Mouse (Mus musculus): ENCODE data around the gene Mettl8. TPM values are rescaled to one million over a fixed set of nuclear protein-coding genes. Genes with fewer than 3 reads are reported as not detected.

The Mettl8 gene
- total and polyA plus RNA-seq, 3 experiments = 25.5 to 43.4 (median 40.8) TPM

- DNase-seq (ENCODE audit: low spot score) = no peak
- Histone ChIP-seq H3K36me3 (replicated peaks) (peaks cover 63% of the 10 kb centered on the region), H3K9me3 (replicated peaks) (no peaks in the 10 kb centered on the region), H3K4me3 (ENCODE audit: low read depth, low read length) (no peak overlapping the region), H3K4me1 (ENCODE audit: insufficient read depth, low read depth, low read length) (peaks cover 15% of the 10 kb centered on the region; the same call in 1 of the 2 replicates), H3K27me3 (ENCODE audit: insufficient read depth, low read length) (no peaks in the 10 kb centered on the region)
- ATAC-seq (ENCODE audit: extremely low read depth, insufficient number of reproducible peaks, low FRiP score, poor library complexity, severe bottlenecking) = no peak
- TF ChIP-seq POLR2AphosphoS5 (IDR thresholded peaks at IDR 0.05; ENCODE audit: insufficient replicate concordance, low read depth, low read length) (no peak), TAL1 (conservative IDR thresholded peaks at IDR 0.05; ENCODE audit: low read depth, low read length) (no peak), GATA2 (IDR thresholded peaks at IDR 0.05; ENCODE audit: borderline replicate concordance, low read depth, low read length) (no peak), CTCF (IDR thresholded peaks at IDR 0.05; ENCODE audit: low read depth, low read length) (no peak), GATA1 (IDR thresholded peaks at IDR 0.05; ENCODE audit: borderline replicate concordance, low read length) (no peak)
These were observed 24.7 kb downstream of the Mettl8 start for GRCm38 (mm10) chr2:71030663-71031062.

- Histone ChIP-seq H3K4me1 (ENCODE audit: insufficient read depth, low read depth, low read length) (peaks cover 15% of the 10 kb centered on the region; the same call in 1 of the 2 replicates), H3K4me3 (ENCODE audit: low read depth, low read length) (no peak overlapping the region), H3K36me3 (replicated peaks) (peaks cover 54% of the 10 kb centered on the region), H3K27me3 (ENCODE audit: insufficient read depth, low read length) (no peaks in the 10 kb centered on the region), H3K9me3 (replicated peaks) (no peaks in the 10 kb centered on the region)
- DNase-seq (ENCODE audit: low spot score) (no peak), ATAC-seq (ENCODE audit: extremely low read depth, insufficient number of reproducible peaks, low FRiP score, poor library complexity, severe bottlenecking) (no peak)
- TF ChIP-seq GATA2 (IDR thresholded peaks at IDR 0.05; ENCODE audit: borderline replicate concordance, low read depth, low read length) (no peak), POLR2AphosphoS5 (IDR thresholded peaks at IDR 0.05; ENCODE audit: insufficient replicate concordance, low read depth, low read length) (no peak), CTCF (IDR thresholded peaks at IDR 0.05; ENCODE audit: low read depth, low read length) (no peak), GATA1 (IDR thresholded peaks at IDR 0.05; ENCODE audit: borderline replicate concordance, low read length) (no peak), TAL1 (conservative IDR thresholded peaks at IDR 0.05; ENCODE audit: low read depth, low read length) (no peak)
These were observed 27.8 kb downstream of the Mettl8 start for GRCm38 (mm10) chr2:71027631-71028030.

GRCm38 (mm10) chr2:71026787-71027186 lies 28.6 kb downstream of the Mettl8 start:
- peaks cover 7% of the 10 kb centered on the region; the same call in 1 of the 2 replicates for H3K4me1 ChIP-seq (ENCODE audit: insufficient read depth, low read depth, low read length)
- peaks cover 49% of the 10 kb centered on the region for H3K36me3 ChIP-seq (replicated peaks)
- no peaks in the 10 kb centered on the region for H3K9me3 ChIP-seq (replicated peaks)
- DNase-seq (ENCODE audit: low spot score) = peak; percentile 14
- no peak for ATAC-seq (ENCODE audit: extremely low read depth, insufficient number of reproducible peaks, low FRiP score, poor library complexity, severe bottlenecking)
- no peaks in the 10 kb centered on the region for H3K27me3 ChIP-seq (ENCODE audit: insufficient read depth, low read length)
- TF ChIP-seq POLR2AphosphoS5 (IDR thresholded peaks at IDR 0.05; ENCODE audit: insufficient replicate concordance, low read depth, low read length) (no peak), CTCF (IDR thresholded peaks at IDR 0.05; ENCODE audit: low read depth, low read length) (no peak), TAL1 (conservative IDR thresholded peaks at IDR 0.05; ENCODE audit: low read depth, low read length) (no peak), GATA1 (IDR thresholded peaks at IDR 0.05; ENCODE audit: borderline replicate concordance, low read length) (no peak)
- H3K4me3 ChIP-seq (ENCODE audit: low read depth, low read length) = no peak overlapping the region

- DNase-seq (ENCODE audit: low spot score) (no peak), ATAC-seq (ENCODE audit: extremely low read depth, insufficient number of reproducible peaks, low FRiP score, poor library complexity, severe bottlenecking) (no peak)
- Histone ChIP-seq H3K36me3 (replicated peaks) (peaks cover 48% of the 10 kb centered on the region), H3K9me3 (replicated peaks) (no peaks in the 10 kb centered on the region), H3K4me3 (ENCODE audit: low read depth, low read length) (no peak overlapping the region), H3K27me3 (ENCODE audit: insufficient read depth, low read length) (no peaks in the 10 kb centered on the region), H3K4me1 (ENCODE audit: insufficient read depth, low read depth, low read length) (peaks cover 6% of the 10 kb centered on the region; the same call in 1 of the 2 replicates)
- TF ChIP-seq TAL1 (conservative IDR thresholded peaks at IDR 0.05; ENCODE audit: low read depth, low read length) = no peak
- TF ChIP-seq CTCF (IDR thresholded peaks at IDR 0.05; ENCODE audit: low read depth, low read length) = no peak
- TF ChIP-seq GATA1 (IDR thresholded peaks at IDR 0.05; ENCODE audit: borderline replicate concordance, low read length) = no peak
- TF ChIP-seq POLR2AphosphoS5 (IDR thresholded peaks at IDR 0.05; ENCODE audit: insufficient replicate concordance, low read depth, low read length) = no peak
- no peak for TF ChIP-seq GATA2 (IDR thresholded peaks at IDR 0.05; ENCODE audit: borderline replicate concordance, low read depth, low read length)
These were observed 29.6 kb downstream of the Mettl8 start for GRCm38 (mm10) chr2:71025576-71026315.

- no peak for ATAC-seq (ENCODE audit: extremely low read depth, insufficient number of reproducible peaks, low FRiP score, poor library complexity, severe bottlenecking)
- H3K27me3 ChIP-seq (ENCODE audit: insufficient read depth, low read length) = no peaks in the 10 kb centered on the region
- DNase-seq (ENCODE audit: low spot score) = no peak
- TF ChIP-seq TAL1 (conservative IDR thresholded peaks at IDR 0.05; ENCODE audit: low read depth, low read length) = no peak
- no peak for TF ChIP-seq GATA1 (IDR thresholded peaks at IDR 0.05; ENCODE audit: borderline replicate concordance, low read length)
- TF ChIP-seq GATA2 (IDR thresholded peaks at IDR 0.05; ENCODE audit: borderline replicate concordance, low read depth, low read length) = no peak
- TF ChIP-seq CTCF (IDR thresholded peaks at IDR 0.05; ENCODE audit: low read depth, low read length) = no peak
- no peak for TF ChIP-seq POLR2AphosphoS5 (IDR thresholded peaks at IDR 0.05; ENCODE audit: insufficient replicate concordance, low read depth, low read length)
- H3K4me1 ChIP-seq (ENCODE audit: insufficient read depth, low read depth, low read length) = peaks cover 6% of the 10 kb centered on the region; the same call in 1 of the 2 replicates
- no peak overlapping the region for H3K4me3 ChIP-seq (ENCODE audit: low read depth, low read length)
- peaks cover 37% of the 10 kb centered on the region for H3K36me3 ChIP-seq (replicated peaks)
- no peaks in the 10 kb centered on the region for H3K9me3 ChIP-seq (replicated peaks)
These were observed 31.4 kb downstream of the Mettl8 start for GRCm38 (mm10) chr2:71023986-71024385.

- no peaks in the 10 kb centered on the region for H3K27me3 ChIP-seq (ENCODE audit: insufficient read depth, low read length)
- ATAC-seq (ENCODE audit: extremely low read depth, insufficient number of reproducible peaks, low FRiP score, poor library complexity, severe bottlenecking) = no peak
- no peak for DNase-seq (ENCODE audit: low spot score)
- no peaks in the 10 kb centered on the region for H3K9me3 ChIP-seq (replicated peaks)
- peaks cover 6% of the 10 kb centered on the region; the same call in 1 of the 2 replicates for H3K4me1 ChIP-seq (ENCODE audit: insufficient read depth, low read depth, low read length)
- H3K36me3 ChIP-seq (replicated peaks) = peaks cover 35% of the 10 kb centered on the region
- H3K4me3 ChIP-seq (ENCODE audit: low read depth, low read length) = no peak overlapping the region
- TF ChIP-seq GATA2 (IDR thresholded peaks at IDR 0.05; ENCODE audit: borderline replicate concordance, low read depth, low read length) = no peak
- no peak for TF ChIP-seq TAL1 (conservative IDR thresholded peaks at IDR 0.05; ENCODE audit: low read depth, low read length)
- no peak for TF ChIP-seq GATA1 (IDR thresholded peaks at IDR 0.05; ENCODE audit: borderline replicate concordance, low read length)
- no peak for TF ChIP-seq CTCF (IDR thresholded peaks at IDR 0.05; ENCODE audit: low read depth, low read length)
- TF ChIP-seq POLR2AphosphoS5 (IDR thresholded peaks at IDR 0.05; ENCODE audit: insufficient replicate concordance, low read depth, low read length) = no peak
These were observed 32.4 kb downstream of the Mettl8 start for GRCm38 (mm10) chr2:71022991-71023390.

Data from G1E (cell line).